Mouse (Mus musculus): ENCODE results near the gene Angptl2.

GRCm38 (mm10) chr2:33221339-33221900 lies 5.6 kb downstream of the Angptl2 start:
- TF ChIP-seq GATA1 (IDR thresholded peaks at IDR 0.05; ENCODE audit: low read length) (no peak), TAL1 (IDR thresholded peaks at IDR 0.05; ENCODE audit: low read length) (no peak)

All from erythroblast, embryonic 14.5 days (primary cell).